Mouse (Mus musculus) forebrain, postnatal 0 days (tissue): ENCODE results near the gene Tchhl1. TPM values are rescaled to one million over a fixed set of nuclear protein-coding genes. Genes with fewer than 3 reads are reported as not detected.

Experiments used
- ATAC-seq: fragments of 200-750 bp; cut with Nextera tagmentation; 2 replicates; pipeline ENCODE4 v1.8.0; 2017; ENCODE audit warnings: mild to moderate bottlenecking, moderate library complexity
- DNase-seq: peaks from one replicate; pipeline ENCODE4 v3.0.0-alpha.2; 2015
- H3K27ac ChIP-seq: fragments of 300-500 bp; sonication (generic); 2 replicates; pipeline ENCODE4 v1.5.1; 2014; ENCODE audit warnings: low read depth, mild to moderate bottlenecking, antibody characterized with exemption, low read length, moderate library complexity, mixed read lengths
- H3K27me3 ChIP-seq: fragments of 300-500 bp; sonication (generic); 2 replicates; pipeline ENCODE4 v1.6.1; 2014; ENCODE audit warnings: mild to moderate bottlenecking, low read length, mixed read lengths; ENCODE audit not compliant: insufficient read depth
- H3K36me3 ChIP-seq: fragments of 300-500 bp; sonication (generic); 2 replicates; pipeline ENCODE4 v1.6.1; 2014; ENCODE audit warnings: mild to moderate bottlenecking, moderate library complexity; ENCODE audit not compliant: insufficient read depth
- H3K4me1 ChIP-seq: fragments of 300-500 bp; sonication (generic); 2 replicates; pipeline ENCODE4 v1.6.1; 2014; ENCODE audit warnings: antibody characterized with exemption; ENCODE audit not compliant: insufficient read depth
- H3K4me2 ChIP-seq: fragments of 300-500 bp; sonication (generic); 2 replicates; pipeline ENCODE4 v1.6.1; 2014; ENCODE audit warnings: low read depth, mild to moderate bottlenecking, moderate library complexity
- H3K4me3 ChIP-seq: fragments of 300-500 bp; sonication (generic); 2 replicates; pipeline ENCODE4 v1.5.1; 2014; ENCODE audit warnings: low read depth, low read length, mixed read lengths
- H3K9ac ChIP-seq: fragments of 300-500 bp; sonication (generic); 2 replicates; pipeline ENCODE4 v1.6.1; 2014; ENCODE audit warnings: mild to moderate bottlenecking
- H3K9me3 ChIP-seq: fragments of 300-500 bp; sonication (generic); 2 replicates; pipeline ENCODE4 v1.6.1; 2016; ENCODE audit warnings: low read length
- CTCF ChIP-seq: sonication (generic); IDR thresholded peaks from 2 replicates; pipeline ENCODE4 v1.5.1; 2016; ENCODE audit warnings: antibody characterized with exemption, control low read depth, low read depth
- WGBS: fragments of 180-500 bp; shearing (Covaris S2); extraction: QIAGEN DNeasy Blood & Tissue Kit; methylation state at CpG from one replicate; pipeline ENCODE4 v1.1.7; 2014; 5-methylcytosine and 5-hydroxymethylcytosine counted together
- microRNA-seq, 2 experiments: library from miRNA; unstranded; fragments of <30 nt; microRNA quantifications; one replicate each; pipeline ENCODE4; 2016
- polyA plus RNA-seq: library from polyadenylated mRNA; unstranded; fragments of >200 nt; fragmentation: Nextera tagmentation; extraction: Ambion mirVana; gene quantifications from 2 replicates; pipeline ENCODE4 v1.2.1, GENCODE M21; 2015
- total RNA-seq: library from RNA; depleted of rRNA; stranded (reverse); fragments of >200 nt; gene quantifications from 2 replicates; pipeline ENCODE4 v1.2.3, GENCODE M21; 2014; rRNA removed

Tchhl1 gene
- total and polyA plus RNA-seq, 2 experiments from 2014 or later, result not detected

DNA sequence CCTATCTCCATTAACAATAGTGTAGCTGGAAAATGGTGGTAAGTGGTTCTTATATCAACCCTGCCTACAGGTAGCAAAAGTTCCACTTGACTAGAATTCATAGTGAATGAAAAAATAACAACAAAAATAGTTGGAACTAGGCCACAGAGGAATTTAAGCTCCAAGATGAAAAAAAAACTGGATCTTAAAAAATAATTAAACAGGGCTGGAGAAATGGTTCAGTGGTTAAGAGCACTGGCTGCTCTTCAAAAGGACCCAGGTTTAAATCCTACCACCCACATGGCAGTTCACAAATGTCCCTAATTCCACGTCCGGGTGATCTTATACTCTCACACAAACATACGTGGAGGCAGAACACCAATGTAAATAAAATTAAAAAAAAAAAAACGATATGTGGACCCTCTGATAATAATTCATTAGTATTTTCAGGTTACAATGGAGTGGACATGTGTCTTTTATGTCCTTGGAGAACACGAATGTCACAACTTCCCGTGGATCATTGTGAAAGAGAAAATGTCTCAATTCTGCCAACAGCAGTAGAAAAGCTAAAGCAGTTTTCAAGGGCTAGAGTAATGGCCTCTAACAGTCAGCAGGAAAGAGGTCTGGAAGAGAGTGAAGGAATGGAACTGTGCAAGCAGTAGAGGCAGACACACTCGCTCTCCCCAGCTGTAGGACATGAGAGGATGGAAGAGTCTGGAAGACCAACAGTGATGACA lies 44.0 kb downstream of the Tchhl1 start:
- H3K4me3 ChIP-seq, result no peak overlapping the region
- no peaks in the 10 kb centered on the region for H3K27me3 ChIP-seq
- DNase-seq, result no peak
- TF ChIP-seq CTCF, result no peak
- no peaks in the 10 kb centered on the region for H3K9me3 ChIP-seq
- no peak overlapping the region for H3K9ac ChIP-seq
- no peaks in the 10 kb centered on the region for H3K4me1 ChIP-seq
- no peaks in the 10 kb centered on the region for H3K36me3 ChIP-seq
- 74% methylated on average over 7 of the region's 7 CpGs for WGBS
- no peak for ATAC-seq
- H3K4me2 ChIP-seq, result no peak overlapping the region
- H3K27ac ChIP-seq, result no peak overlapping the region

DNA sequence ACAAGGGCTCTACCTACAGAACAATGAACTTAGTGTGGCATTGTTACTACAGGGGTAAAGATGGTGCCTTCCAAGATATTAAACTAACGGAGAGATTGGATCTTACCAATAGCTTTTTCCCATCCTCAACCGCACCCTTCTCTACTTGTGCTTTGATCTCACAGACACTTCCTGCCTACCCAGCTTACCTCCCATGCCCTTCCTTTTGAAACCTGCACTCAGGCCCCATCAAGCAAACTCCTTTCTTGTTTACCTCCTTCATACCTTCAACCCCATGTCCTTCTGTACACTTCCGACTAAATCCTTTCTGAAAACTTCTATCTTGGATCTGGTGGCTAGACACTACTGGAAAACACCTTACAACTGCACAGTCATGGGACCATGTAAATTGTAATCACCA lies 46.1 kb downstream of the Tchhl1 start:
- Histone ChIP-seq H3K36me3 (no peaks in the 10 kb centered on the region), H3K9me3 (no peaks in the 10 kb centered on the region), H3K4me2 (no peak overlapping the region), H3K9ac (no peak overlapping the region), H3K27me3 (no peaks in the 10 kb centered on the region), H3K4me3 (no peak overlapping the region), H3K4me1 (no peaks in the 10 kb centered on the region), H3K27ac (no peak overlapping the region)
- no peak for TF ChIP-seq CTCF
- DNase-seq (no peak), ATAC-seq (no peak)
- WGBS, result 92% methylated on average over 3 of the region's 3 CpGs

DNA sequence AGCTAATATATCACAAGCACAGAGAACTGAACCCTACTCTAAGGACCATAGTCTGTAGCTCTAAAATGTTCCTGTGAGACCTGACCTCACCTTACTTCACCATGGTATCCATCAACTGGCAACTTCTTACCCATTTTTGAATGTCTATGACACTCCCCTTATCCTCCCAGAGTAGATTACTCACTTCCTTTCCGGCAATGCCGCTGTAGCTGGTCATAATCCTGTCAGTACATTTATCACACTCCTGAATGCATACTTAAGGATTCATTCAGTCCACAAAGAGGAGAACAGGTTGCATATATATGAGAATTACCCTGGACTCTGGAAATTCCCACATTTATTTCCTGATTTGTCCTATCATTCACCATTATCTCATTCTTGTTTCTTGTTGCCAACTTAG lies 48.8 kb downstream of the Tchhl1 start:
- H3K9ac ChIP-seq, result no peak overlapping the region
- ATAC-seq (no peak), DNase-seq (no peak)
- no peaks in the 10 kb centered on the region for H3K36me3 ChIP-seq
- 97% methylated on average over 2 of the region's 2 CpGs for WGBS
- H3K9me3 ChIP-seq, result no peaks in the 10 kb centered on the region
- no peak overlapping the region for H3K4me2 ChIP-seq
- H3K4me3 ChIP-seq, result no peak overlapping the region
- peaks cover 11% of the 10 kb centered on the region; the same call in 1 of the 2 replicates for H3K4me1 ChIP-seq
- TF ChIP-seq CTCF, result no peak
- no peaks in the 10 kb centered on the region; the same call in 1 of the 2 replicates for H3K27me3 ChIP-seq
- no peak overlapping the region for H3K27ac ChIP-seq

DNA sequence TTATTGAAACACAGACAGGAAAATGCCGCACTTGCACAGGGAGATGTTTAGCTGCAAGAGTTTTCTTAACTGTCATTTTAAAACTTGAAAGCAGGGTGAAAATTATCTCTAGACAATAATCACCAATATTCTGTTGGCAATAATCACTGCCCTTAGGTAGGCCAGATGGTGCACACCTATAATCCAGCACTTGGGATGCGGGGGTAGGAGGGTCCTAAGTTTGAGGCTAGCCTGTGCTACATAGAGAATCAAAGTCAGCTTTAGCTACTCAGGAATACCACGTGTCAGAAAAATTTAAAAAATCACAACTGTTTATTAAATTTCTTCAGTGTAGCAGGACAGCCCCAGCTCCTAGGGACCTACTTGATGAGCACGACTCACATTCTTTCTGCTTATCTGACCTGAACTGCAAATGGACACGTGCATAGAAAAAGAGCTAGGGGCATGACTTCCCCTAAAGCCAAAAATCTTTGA lies 51.3 kb downstream of the Tchhl1 start:
- H3K4me2 ChIP-seq, result peak overlapping the region; percentile 81
- no peak for TF ChIP-seq CTCF
- no peak; the same call in 1 of the 2 replicates for ATAC-seq

DNA sequence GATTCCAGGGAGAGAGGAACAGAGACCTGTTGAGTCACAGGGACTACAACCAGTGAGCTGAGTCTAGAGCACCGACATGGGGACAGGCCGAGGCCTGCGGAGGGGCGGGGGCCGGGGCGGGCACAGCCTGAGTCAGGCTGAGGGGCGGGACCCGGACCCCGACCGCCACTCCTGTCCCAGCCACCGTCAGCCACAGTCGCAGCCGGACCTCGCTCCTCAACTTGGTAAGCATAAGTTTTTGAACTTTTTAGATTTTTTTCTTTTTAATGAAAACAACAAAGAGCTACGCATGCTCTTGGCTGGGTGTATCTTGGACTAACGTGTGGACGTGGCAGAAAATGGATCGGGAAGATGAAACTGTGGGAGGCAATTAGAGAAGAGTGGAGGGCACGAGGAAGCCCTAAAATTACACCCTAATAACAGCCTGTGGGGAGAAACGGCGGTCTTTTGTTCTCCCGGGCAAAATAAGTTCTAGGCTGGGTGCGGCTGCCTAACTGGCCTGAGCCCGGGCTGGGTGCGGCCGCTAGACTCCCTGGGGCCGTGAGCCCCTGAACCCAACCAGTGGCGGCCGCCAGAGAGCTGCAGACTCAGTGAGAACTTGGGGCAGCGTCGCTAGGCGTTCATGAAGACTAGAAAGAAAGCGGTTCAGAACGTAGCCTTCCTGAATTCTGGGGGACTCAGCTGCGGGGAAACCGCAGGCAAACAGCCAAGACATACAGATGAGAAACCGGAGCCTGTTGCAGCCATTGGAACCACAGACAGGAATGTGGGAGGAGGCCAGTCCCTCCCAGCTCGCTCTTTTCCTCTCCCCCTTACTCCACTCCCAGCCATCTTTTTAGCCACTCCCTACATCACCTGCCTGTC lies 52.0 kb downstream of the Tchhl1 start, which contains the start of gene S100a11:
S100a11 (plus strand) TSS at position 159 of the 864 bp plus-strand sequence.
- peak; percentile 72 for ATAC-seq
- 3% methylated on average over 38 of the region's 38 CpGs for WGBS
- H3K36me3 ChIP-seq, result no peaks in the 10 kb centered on the region
- no peaks in the 10 kb centered on the region; the same call in 1 of the 2 replicates for H3K27me3 ChIP-seq
- no peaks in the 10 kb centered on the region for H3K9me3 ChIP-seq
- peak; percentile 43 for DNase-seq
- H3K4me1 ChIP-seq, result peaks cover 11% of the 10 kb centered on the region; the same call in 1 of the 2 replicates
- no peak within 1 kb of the TSS for H3K27ac ChIP-seq
- peak within 1 kb of the TSS; percentile 81 for H3K4me2 ChIP-seq
- peak within 1 kb of the TSS; percentile 42 for H3K4me3 ChIP-seq
- peak within 1 kb of the TSS; percentile 54 for H3K9ac ChIP-seq
- no peak for TF ChIP-seq CTCF

More for the DNA sequence above, 51.3 kb downstream of the Tchhl1 start:
- Histone ChIP-seq H3K27ac (no peak overlapping the region), H3K36me3 (no peaks in the 10 kb centered on the region), H3K9ac (no peak overlapping the region), H3K9me3 (no peaks in the 10 kb centered on the region), H3K27me3 (no peaks in the 10 kb centered on the region; the same call in 1 of the 2 replicates), H3K4me3 (peak overlapping the region; percentile 42; the same call in 1 of the 2 replicates), H3K4me1 (peaks cover 11% of the 10 kb centered on the region; the same call in 1 of the 2 replicates)
- 60% methylated on average over 5 of the region's 5 CpGs for WGBS
- no peak for DNase-seq

Small RNA genes within 50 kb of the gene (microRNA-seq; reads per million reads assigned to microRNA genes)
- gene Gm22752, result 0 reads per million in 2 experiments

Other genes with a start within 250 kb of the Tchhl1 start
- under 0.01 TPM in 1 of 2 replicates, not detected in the other for gene Flg, start 195.2 kb upstream of the Tchhl1 start, total RNA-seq
- gene Flg, start 195.2 kb upstream of the Tchhl1 start, polyA plus RNA-seq, result not detected in 2 replicates
- gene Hrnr, start 149.0 kb upstream of the Tchhl1 start, total RNA-seq, result not detected in 2 replicates
- not detected in 2 replicates for gene Hrnr, start 149.0 kb upstream of the Tchhl1 start, polyA plus RNA-seq
- gene Rptn, start 75.1 kb upstream of the Tchhl1 start, total RNA-seq, result not detected in 2 replicates
- gene Rptn, start 75.1 kb upstream of the Tchhl1 start, polyA plus RNA-seq, result not detected in 2 replicates
- 0.38 and 0.57 TPM in 2 replicates for gene Tchh, start 26.4 kb upstream of the Tchhl1 start, total RNA-seq
- 0.97 and 1.3 TPM in 2 replicates for gene Tchh, start 26.4 kb upstream of the Tchhl1 start, polyA plus RNA-seq
- 9.8 and 17.1 TPM in 2 replicates for gene S100a11, start 51.7 kb downstream of the Tchhl1 start, total RNA-seq
- 169 and 172 TPM in 2 replicates for gene S100a11, start 51.7 kb downstream of the Tchhl1 start, polyA plus RNA-seq
- 139 and 198 TPM in 2 replicates for gene S100a10, start 86.3 kb downstream of the Tchhl1 start, total RNA-seq
- gene S100a10, start 86.3 kb downstream of the Tchhl1 start, polyA plus RNA-seq, result 187 and 244 TPM in 2 replicates
- not detected in 2 replicates for gene Tdpoz2, start 183.9 kb downstream of the Tchhl1 start, total RNA-seq
- gene Tdpoz2, start 183.9 kb downstream of the Tchhl1 start, polyA plus RNA-seq, result not detected in 2 replicates
- not detected in 2 replicates for gene Tdpoz1, start 207.6 kb downstream of the Tchhl1 start, total RNA-seq
- not detected in 2 replicates for gene Tdpoz1, start 207.6 kb downstream of the Tchhl1 start, polyA plus RNA-seq
- not detected in 2 replicates for gene Gm37596, start 224.3 kb downstream of the Tchhl1 start, total RNA-seq
- gene Gm37596, start 224.3 kb downstream of the Tchhl1 start, polyA plus RNA-seq, result not detected in 2 replicates